Mouse (Mus musculus) E14TG2a.4 (cell line): ENCODE data around the gene Arhgef10l.

ENCODE experiments used
- H3K27me3 ChIP-seq: 2 replicates; pipeline ENCODE4 v1.6.1; 2014; ENCODE audit warnings: low read length, control low read depth; ENCODE audit not compliant: insufficient read depth
- H3K36me3 ChIP-seq: 2 replicates; pipeline ENCODE4 v1.6.1; 2014; ENCODE audit warnings: low read length, control low read depth; ENCODE audit not compliant: insufficient read depth
- H3K4me1 ChIP-seq: replicated peaks from 2 replicates; pipeline ENCODE4 v1.6.1; 2014; ENCODE audit warnings: low read depth, low read length, control low read depth
- H3K4me3 ChIP-seq: replicated peaks from 2 replicates; pipeline ENCODE4 v1.5.1; 2014; ENCODE audit warnings: mild to moderate bottlenecking, low read length
- H3K9me3 ChIP-seq: 2 replicates; pipeline ENCODE4 v1.6.1; 2014; ENCODE audit warnings: low read length, control low read depth
- CTCF ChIP-seq: conservative IDR thresholded peaks from 2 replicates; pipeline ENCODE4 v1.5.1; 2014; ENCODE audit warnings: low read length
- NANOG ChIP-seq: IDR thresholded peaks from 2 replicates; pipeline ENCODE4 v1.6.1; 2014; ENCODE audit warnings: borderline replicate concordance, low read length, mixed read lengths
- POU5F1 ChIP-seq: IDR thresholded peaks from 2 replicates; pipeline ENCODE4 v1.6.1; 2014; ENCODE audit warnings: low read length, borderline replicate concordance

Gene Arhgef10l

DNA sequence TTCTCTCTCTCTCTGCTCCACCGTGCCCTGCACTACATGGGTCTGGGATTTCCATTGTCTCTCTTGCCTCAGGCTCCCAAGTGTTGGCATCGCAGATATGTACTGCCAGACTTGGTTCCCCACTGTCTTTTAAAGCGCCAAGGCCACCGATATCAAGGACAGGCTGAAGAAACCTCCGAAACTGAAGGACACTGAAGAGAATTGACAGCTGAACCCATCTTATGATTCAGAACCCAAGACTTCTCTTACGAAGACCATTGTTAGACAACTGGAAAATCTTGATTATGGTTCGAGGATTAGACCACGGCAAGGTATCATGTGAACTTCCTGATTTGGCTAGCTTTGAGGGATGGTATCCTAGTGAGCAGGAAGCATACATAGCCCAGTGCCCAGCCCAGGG, 11.0 kb downstream of the Arhgef10l start:
- Histone ChIP-seq H3K4me3 (no peak overlapping the region), H3K36me3 (no peaks in the 10 kb centered on the region), H3K27me3 (peaks cover 36% of the 10 kb centered on the region), H3K4me1 (peaks cover 28% of the 10 kb centered on the region), H3K9me3 (no peaks in the 10 kb centered on the region)
- TF ChIP-seq CTCF (no peak), POU5F1 (no peak), NANOG (no peak)

DNA sequence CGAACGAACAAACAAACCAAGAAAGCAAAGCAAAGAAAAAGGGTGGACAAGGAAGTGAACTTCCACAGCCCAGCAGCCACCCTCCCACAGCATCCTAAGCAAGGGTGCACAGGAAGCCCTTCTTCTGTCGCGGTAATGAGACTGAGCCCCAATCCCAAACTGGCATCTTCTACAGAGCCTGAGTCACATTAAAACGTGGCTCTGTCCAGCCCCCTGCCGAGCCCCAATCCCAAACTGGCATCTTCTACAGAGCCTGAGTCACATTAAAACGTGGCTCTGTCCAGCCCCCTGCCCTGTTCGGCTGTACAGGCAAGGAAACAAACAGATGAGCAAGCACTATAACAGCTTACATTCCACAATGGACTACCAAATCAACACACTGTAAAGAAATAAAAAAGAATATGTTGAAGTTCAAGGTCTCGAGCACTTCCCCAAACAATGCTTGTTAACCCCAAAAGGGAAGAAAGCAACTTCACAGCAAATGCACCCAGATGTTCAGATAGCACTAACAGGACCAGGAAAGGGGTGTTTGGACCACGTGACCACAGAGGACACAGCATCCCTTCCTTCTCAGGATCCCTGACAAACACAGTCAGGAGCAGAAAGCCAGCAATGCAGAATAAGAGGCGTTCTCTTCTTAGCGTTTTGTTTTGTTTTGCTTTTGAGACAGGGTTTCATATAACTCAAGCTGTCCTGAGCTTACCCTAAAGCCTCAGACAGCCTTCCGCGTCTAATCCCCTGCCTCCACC, 11.8 kb downstream of the Arhgef10l start:
- H3K9me3 ChIP-seq: no peaks in the 10 kb centered on the region
- no peak overlapping the region for H3K4me3 ChIP-seq
- no peaks in the 10 kb centered on the region for H3K36me3 ChIP-seq
- TF ChIP-seq NANOG (no peak), CTCF (no peak), POU5F1 (no peak)
- H3K4me1 ChIP-seq: peaks cover 26% of the 10 kb centered on the region
- peaks cover 40% of the 10 kb centered on the region for H3K27me3 ChIP-seq

DNA sequence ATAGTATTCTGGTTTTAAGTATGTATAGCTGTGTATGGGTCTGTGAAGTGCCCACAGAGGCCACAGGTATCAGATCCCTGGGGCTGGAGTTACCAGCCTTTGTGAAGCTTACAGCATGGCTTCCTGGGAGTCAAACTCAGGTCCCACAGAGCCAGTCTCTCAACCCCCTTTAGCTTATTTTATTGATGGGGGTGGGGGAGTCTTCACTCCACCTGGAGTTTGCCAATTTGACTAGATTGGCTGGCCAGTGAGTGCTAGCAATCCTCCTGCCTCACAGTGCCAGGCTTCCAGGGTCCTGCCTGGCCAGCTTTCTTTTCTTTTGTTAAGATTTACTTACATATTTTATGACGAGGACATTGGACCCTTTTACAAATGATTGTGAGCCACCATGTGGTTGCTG, 16.1 kb downstream of the Arhgef10l start:
- no peaks in the 10 kb centered on the region for H3K9me3 ChIP-seq
- peaks cover 11% of the 10 kb centered on the region; the same call in 1 of the 2 replicates for H3K36me3 ChIP-seq
- H3K4me1 ChIP-seq: peaks cover 40% of the 10 kb centered on the region
- TF ChIP-seq NANOG: no peak
- TF ChIP-seq CTCF: no peak
- no peak for TF ChIP-seq POU5F1
- no peak overlapping the region for H3K4me3 ChIP-seq
- H3K27me3 ChIP-seq: peaks cover 54% of the 10 kb centered on the region

DNA sequence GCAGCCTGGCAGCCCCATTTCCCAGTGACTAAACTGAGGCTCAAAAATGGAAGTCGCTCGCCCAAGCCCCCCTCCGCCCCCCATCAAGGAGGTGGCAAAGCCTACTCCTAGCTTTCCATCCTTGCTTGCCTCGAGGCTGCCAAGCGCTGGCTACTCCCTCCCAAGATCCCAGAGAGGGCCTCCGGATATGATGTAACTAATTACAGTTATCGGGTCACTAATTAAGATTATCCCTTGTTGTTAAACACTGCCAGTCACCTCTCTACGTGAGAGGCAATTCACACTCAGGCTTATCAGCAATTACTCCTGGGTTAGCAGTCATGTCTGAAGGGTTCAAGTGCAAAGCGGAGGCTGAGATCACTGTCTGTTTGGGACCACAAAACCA, 16.6 kb downstream of the Arhgef10l start:
- Histone ChIP-seq H3K4me3 (peak overlapping the region; percentile 77), H3K27me3 (peaks cover 51% of the 10 kb centered on the region), H3K4me1 (peaks cover 44% of the 10 kb centered on the region), H3K9me3 (no peaks in the 10 kb centered on the region), H3K36me3 (peaks cover 11% of the 10 kb centered on the region; the same call in 1 of the 2 replicates)
- TF ChIP-seq POU5F1 (no peak), CTCF (no peak), NANOG (no peak)

DNA sequence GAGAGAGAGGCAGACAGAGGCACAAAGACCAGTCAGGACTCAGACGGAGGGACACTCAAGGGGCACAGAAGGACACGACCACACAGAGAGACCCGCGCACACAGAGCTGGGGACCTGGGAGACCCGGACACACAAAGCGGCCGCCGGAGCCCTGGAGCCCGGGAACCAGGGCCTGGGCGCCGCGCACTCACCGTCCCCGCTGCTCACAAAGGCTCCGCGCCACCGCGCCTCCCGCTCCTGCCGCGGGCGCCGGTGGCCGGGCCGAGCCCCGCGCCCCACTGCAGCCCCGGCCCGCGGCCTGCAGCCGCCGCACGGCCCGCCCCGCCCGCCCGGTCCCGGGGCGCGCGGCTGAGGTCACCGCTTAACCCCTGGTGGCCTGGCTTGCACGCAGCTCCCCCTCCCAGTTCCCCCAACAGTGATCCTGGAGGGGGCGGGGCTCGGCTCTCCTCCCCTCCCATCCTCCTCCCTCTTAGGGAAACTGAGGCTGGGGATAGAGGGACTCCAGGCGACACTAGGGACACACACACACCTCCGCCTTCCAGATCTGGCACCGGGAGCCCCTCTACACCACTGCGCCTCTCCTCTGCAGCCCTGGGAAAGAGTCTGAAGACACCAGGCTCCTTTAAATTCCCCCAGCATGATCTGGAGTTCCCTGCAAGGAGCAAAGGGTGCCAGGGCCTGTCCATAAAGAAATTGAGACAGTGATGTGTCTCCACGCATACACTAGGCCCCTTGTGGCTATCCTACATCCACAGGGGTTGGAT, 17.2 kb downstream of the Arhgef10l start:
- H3K9me3 ChIP-seq: no peaks in the 10 kb centered on the region
- TF ChIP-seq CTCF (no peak), NANOG (no peak), POU5F1 (no peak)
- H3K4me3 ChIP-seq: peak overlapping the region; percentile 77
- peaks cover 11% of the 10 kb centered on the region; the same call in 1 of the 2 replicates for H3K36me3 ChIP-seq
- peaks cover 46% of the 10 kb centered on the region for H3K27me3 ChIP-seq
- peaks cover 48% of the 10 kb centered on the region for H3K4me1 ChIP-seq

DNA sequence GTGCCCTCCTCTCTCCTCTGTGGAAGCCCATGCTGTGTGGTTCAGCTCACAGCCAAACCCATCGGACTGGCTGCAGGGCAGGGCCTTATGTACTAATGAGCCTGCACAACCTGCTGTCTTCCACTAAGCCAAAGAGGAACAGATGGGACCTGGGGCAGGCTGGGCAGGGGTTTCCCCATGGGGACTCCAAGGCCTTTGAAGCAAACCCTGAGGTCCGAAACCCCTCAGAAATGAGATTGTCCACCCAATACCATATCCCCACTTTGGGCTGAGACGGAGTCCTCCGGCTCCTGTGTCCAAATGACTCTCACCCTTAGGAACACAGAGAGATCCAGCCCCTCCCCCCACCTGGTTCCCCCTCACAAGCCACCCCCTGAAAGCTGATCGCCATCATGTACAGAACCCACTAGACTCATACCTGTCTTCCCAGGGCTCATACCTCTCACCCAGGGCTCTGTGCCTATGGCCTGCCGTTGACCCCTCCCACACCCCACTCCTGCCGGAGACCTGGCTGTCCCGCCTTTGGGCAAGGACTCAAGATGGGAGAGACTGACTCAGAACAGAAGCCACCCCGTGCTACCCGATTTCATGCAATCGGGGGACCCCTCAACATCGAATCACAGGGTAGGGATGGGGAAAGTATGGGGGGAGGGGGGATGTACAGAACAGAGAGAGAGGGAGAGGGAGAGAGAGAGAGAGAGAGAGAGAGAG, 17.9 kb downstream of the Arhgef10l start:
- peaks cover 40% of the 10 kb centered on the region for H3K27me3 ChIP-seq
- peak overlapping the region; percentile 77 for H3K4me3 ChIP-seq
- H3K4me1 ChIP-seq: peaks cover 48% of the 10 kb centered on the region
- H3K36me3 ChIP-seq: peaks cover 11% of the 10 kb centered on the region; the same call in 1 of the 2 replicates
- H3K9me3 ChIP-seq: peaks cover 6% of the 10 kb centered on the region
- no peak for TF ChIP-seq POU5F1
- TF ChIP-seq NANOG: no peak
- TF ChIP-seq CTCF: no peak

DNA sequence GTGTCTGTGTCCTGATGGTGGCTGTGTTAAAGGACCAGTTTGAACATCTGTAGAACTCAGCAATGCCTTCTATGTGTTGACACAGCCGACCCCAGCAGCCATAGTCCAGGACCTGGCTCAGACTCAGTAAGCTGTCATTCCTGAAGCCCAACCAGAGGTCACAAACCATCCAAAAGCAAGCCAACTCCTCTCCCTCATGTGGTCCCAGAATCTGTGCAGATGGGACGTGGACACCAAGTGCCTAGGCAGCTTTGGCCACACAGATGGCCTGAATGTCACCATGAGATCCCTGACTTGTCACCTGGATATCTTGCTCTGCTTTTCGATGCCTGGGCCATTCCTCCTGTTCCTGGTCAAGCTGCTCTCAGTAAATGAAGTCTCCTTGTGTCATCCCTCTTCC, 20.2 kb downstream of the Arhgef10l start:
- no peak for TF ChIP-seq CTCF
- H3K36me3 ChIP-seq: peaks cover 11% of the 10 kb centered on the region; the same call in 1 of the 2 replicates
- peaks cover 36% of the 10 kb centered on the region for H3K27me3 ChIP-seq
- no peak overlapping the region for H3K4me3 ChIP-seq
- peaks cover 15% of the 10 kb centered on the region for H3K9me3 ChIP-seq
- H3K4me1 ChIP-seq: peaks cover 66% of the 10 kb centered on the region

DNA sequence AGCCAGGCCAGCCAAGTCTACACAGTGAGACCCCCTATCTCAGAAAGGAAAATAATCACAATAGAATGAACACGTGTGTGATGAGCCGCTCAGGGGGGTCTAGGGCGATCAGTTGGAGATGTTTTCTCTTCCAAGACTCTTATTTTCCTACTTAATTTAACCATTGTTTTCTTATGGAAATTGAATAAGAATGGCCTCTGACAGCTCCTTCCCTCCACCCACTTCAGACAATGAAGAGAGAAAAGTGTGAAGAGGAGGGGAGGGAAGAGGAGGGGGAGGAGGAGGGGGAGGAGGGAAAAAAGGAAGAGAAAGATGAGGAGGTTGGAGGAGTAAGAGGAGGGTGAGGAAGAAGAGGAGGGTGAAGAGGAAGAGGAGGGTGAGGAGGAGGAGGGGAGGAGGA, 21.1 kb downstream of the Arhgef10l start:
- H3K4me1 ChIP-seq: peaks cover 74% of the 10 kb centered on the region
- H3K9me3 ChIP-seq: peaks cover 15% of the 10 kb centered on the region
- TF ChIP-seq CTCF (no peak), POU5F1 (no peak), NANOG (no peak)
- H3K4me3 ChIP-seq: no peak overlapping the region
- peaks cover 11% of the 10 kb centered on the region; the same call in 1 of the 2 replicates for H3K36me3 ChIP-seq
- H3K27me3 ChIP-seq: peaks cover 32% of the 10 kb centered on the region
